Mouse (Mus musculus) E14TG2a.4 (cell line): ENCODE results near the gene Pigh.

ENCODE experiments used
- CTCF ChIP-seq: conservative IDR thresholded peaks from 2 replicates; pipeline ENCODE4 v1.5.1; 2014; ENCODE audit warnings: low read length
- POU5F1 ChIP-seq: IDR thresholded peaks from 2 replicates; pipeline ENCODE4 v1.6.1; 2014; ENCODE audit warnings: low read length, borderline replicate concordance

GRCm38 (mm10) chr12:79066431-79066830 is 23.0 kb downstream of the Pigh start:
- TF ChIP-seq CTCF, result no peak
- no peak for TF ChIP-seq POU5F1
